Mouse (Mus musculus) lung, postnatal 0 days (tissue): Measurements from ENCODE around the gene Defb22. TPM values are rescaled to one million over a fixed set of nuclear protein-coding genes. Genes with fewer than 3 reads are reported as not detected.
A peak's percentile ranks its signal among the peaks of the same experiment; 100 is the strongest.

Experiments
- ATAC-seq: fragments of 200-750 bp; cut with Nextera tagmentation; 2 replicates; pipeline ENCODE4 v1.8.0; 2017; ENCODE audit warnings: moderate library complexity
- DNase-seq: peaks from one replicate; pipeline ENCODE4 v3.0.0-alpha.2; 2016; ENCODE audit warnings: low spot score
- H3K27ac ChIP-seq: fragments of 300-500 bp; sonication (generic); 2 replicates; pipeline ENCODE4 v1.5.1; 2014; ENCODE audit warnings: antibody characterized with exemption, mild to moderate bottlenecking, low read length, mixed read lengths
- H3K27me3 ChIP-seq: fragments of 300-500 bp; sonication (generic); replicated peaks from 2 replicates; pipeline ENCODE4 v1.6.1; 2014; ENCODE audit warnings: low read length, mixed read lengths; ENCODE audit not compliant: insufficient read depth
- H3K36me3 ChIP-seq: fragments of 300-500 bp; sonication (generic); 2 replicates; pipeline ENCODE4 v1.6.1; 2014; ENCODE audit warnings: low read length, mixed read lengths; ENCODE audit not compliant: insufficient read depth
- H3K4me1 ChIP-seq: fragments of 300-500 bp; sonication (generic); 2 replicates; pipeline ENCODE4 v1.6.1; 2014; ENCODE audit warnings: antibody characterized with exemption, low read depth, low read length, mixed read lengths; ENCODE audit not compliant: insufficient read depth
- H3K4me2 ChIP-seq: fragments of 300-500 bp; sonication (generic); replicated peaks from 2 replicates; pipeline ENCODE4 v1.6.1; 2014; ENCODE audit warnings: low read depth, mild to moderate bottlenecking, low read length, moderate library complexity, mixed read lengths
- H3K4me3 ChIP-seq: fragments of 300-500 bp; sonication (generic); 2 replicates; pipeline ENCODE4 v1.5.1; 2014; ENCODE audit warnings: low read depth, low read length
- H3K9ac ChIP-seq: fragments of 300-500 bp; sonication (generic); replicated peaks from 2 replicates; pipeline ENCODE4 v1.6.1; 2014; ENCODE audit warnings: low read depth, mild to moderate bottlenecking
- H3K9me3 ChIP-seq: fragments of 300-500 bp; sonication (generic); 2 replicates; pipeline ENCODE4 v1.6.1; 2016; ENCODE audit warnings: low read length, mixed read lengths
- CTCF ChIP-seq: IDR thresholded peaks from 2 replicates; pipeline ENCODE4 v1.5.1; 2016; ENCODE audit warnings: antibody characterized with exemption, mild to moderate bottlenecking
- EP300 ChIP-seq: IDR thresholded peaks from 2 replicates; pipeline ENCODE4 v1.6.1; 2016; ENCODE audit warnings: antibody characterized with exemption, mild to moderate bottlenecking, control low read depth
- WGBS: fragments of 180-500 bp; shearing (Covaris S2); extraction: QIAGEN DNeasy Blood & Tissue Kit; methylation state at CpG from one replicate; pipeline ENCODE4 v1.1.7; 2014; 5-methylcytosine and 5-hydroxymethylcytosine counted together
- polyA plus RNA-seq: library from polyadenylated mRNA; unstranded; fragments of >200 nt; fragmentation: Nextera tagmentation; extraction: Ambion mirVana; gene quantifications from 2 replicates; pipeline ENCODE4 v1.2.1, GENCODE M21; 2015

The Defb22 gene
- polyA plus RNA-seq, 1 experiment from 2014 or later: not detected

- Histone ChIP-seq H3K27me3 (no peaks in the 10 kb centered on the region), H3K4me1 (no peaks in the 10 kb centered on the region), H3K27ac (no peak overlapping the region), H3K36me3 (no peaks in the 10 kb centered on the region), H3K4me3 (no peak overlapping the region), H3K9me3 (no peaks in the 10 kb centered on the region), H3K9ac (no peak overlapping the region), H3K4me2 (no peak overlapping the region)
- no peak for ATAC-seq
- 22% methylated on average over 5 of the region's 5 CpGs for WGBS
- TF ChIP-seq CTCF (no peak), EP300 (no peak)
- no peak for DNase-seq
Measured at GRCm38 (mm10) chr2:152447461-152447860, 42.5 kb downstream of the Defb22 start.

GRCm38 (mm10) chr2:152446642-152447041, 43.3 kb downstream of the Defb22 start:
- ATAC-seq: no peak
- Histone ChIP-seq H3K9me3 (no peaks in the 10 kb centered on the region), H3K4me2 (no peak overlapping the region), H3K36me3 (no peaks in the 10 kb centered on the region), H3K4me1 (no peaks in the 10 kb centered on the region), H3K27me3 (no peaks in the 10 kb centered on the region), H3K9ac (no peak overlapping the region), H3K4me3 (no peak overlapping the region), H3K27ac (no peak overlapping the region)
- TF ChIP-seq CTCF (no peak), EP300 (no peak)
- 45% methylated on average over 2 of the region's 2 CpGs for WGBS
- DNase-seq: no peak

GRCm38 (mm10) chr2:152443281-152443680, 46.7 kb downstream of the Defb22 start:
- TF ChIP-seq CTCF (no peak), EP300 (no peak)
- Histone ChIP-seq H3K27ac (no peak overlapping the region), H3K9me3 (no peaks in the 10 kb centered on the region), H3K4me2 (no peak overlapping the region), H3K4me3 (no peak overlapping the region), H3K36me3 (no peaks in the 10 kb centered on the region), H3K9ac (no peak overlapping the region), H3K27me3 (no peaks in the 10 kb centered on the region), H3K4me1 (no peaks in the 10 kb centered on the region)
- DNase-seq: no peak
- ATAC-seq: no peak
- WGBS: 69% methylated on average over 8 of the region's 8 CpGs

- Histone ChIP-seq H3K27ac (no peak overlapping the region), H3K9ac (no peak overlapping the region), H3K36me3 (no peaks in the 10 kb centered on the region), H3K4me3 (no peak overlapping the region), H3K4me1 (peaks cover 1% of the 10 kb centered on the region; the same call in 1 of the 2 replicates), H3K27me3 (no peaks in the 10 kb centered on the region), H3K4me2 (no peak overlapping the region), H3K9me3 (no peaks in the 10 kb centered on the region)
- TF ChIP-seq CTCF: no peak
- no peak for TF ChIP-seq EP300
- ATAC-seq (no peak), DNase-seq (no peak)
- WGBS: 74% methylated on average over 4 of the region's 4 CpGs
Measured at GRCm38 (mm10) chr2:152442322-152442721, 47.6 kb downstream of the Defb22 start.

- Histone ChIP-seq H3K36me3 (no peaks in the 10 kb centered on the region), H3K9ac (no peak overlapping the region), H3K9me3 (no peaks in the 10 kb centered on the region), H3K27me3 (no peaks in the 10 kb centered on the region), H3K4me1 (peaks cover 4% of the 10 kb centered on the region; the same call in 1 of the 2 replicates), H3K27ac (no peak overlapping the region), H3K4me2 (no peak overlapping the region), H3K4me3 (no peak overlapping the region)
- WGBS: 49% methylated on average over 2 of the region's 2 CpGs
- TF ChIP-seq EP300: no peak
- no peak for TF ChIP-seq CTCF
- DNase-seq (no peak), ATAC-seq (no peak)
Measured at GRCm38 (mm10) chr2:152439833-152440232, 50.1 kb downstream of the Defb22 start.

- H3K36me3 ChIP-seq: no peaks in the 10 kb centered on the region
- TF ChIP-seq EP300 (no peak), CTCF (peak; percentile 50)
- H3K9me3 ChIP-seq: no peaks in the 10 kb centered on the region
- H3K9ac ChIP-seq: no peak overlapping the region
- H3K27me3 ChIP-seq: no peaks in the 10 kb centered on the region
- DNase-seq (no peak), ATAC-seq (no peak)
- H3K4me1 ChIP-seq: peaks cover 4% of the 10 kb centered on the region; the same call in 1 of the 2 replicates
- no peak overlapping the region for H3K4me3 ChIP-seq
- WGBS: 59% methylated on average over 1 of the region's 1 CpGs
- H3K27ac ChIP-seq: no peak overlapping the region
- H3K4me2 ChIP-seq: no peak overlapping the region
Measured at GRCm38 (mm10) chr2:152438963-152439362, 51.0 kb downstream of the Defb22 start.
